Mouse (Mus musculus): ENCODE measurements around the gene Rpn1. TPM values are rescaled to one million over a fixed set of nuclear protein-coding genes. Genes with fewer than 3 reads are reported as not detected.

Gene Rpn1
- polyA plus RNA-seq, 1 experiment from 2014 or later: 299 TPM

DNA sequence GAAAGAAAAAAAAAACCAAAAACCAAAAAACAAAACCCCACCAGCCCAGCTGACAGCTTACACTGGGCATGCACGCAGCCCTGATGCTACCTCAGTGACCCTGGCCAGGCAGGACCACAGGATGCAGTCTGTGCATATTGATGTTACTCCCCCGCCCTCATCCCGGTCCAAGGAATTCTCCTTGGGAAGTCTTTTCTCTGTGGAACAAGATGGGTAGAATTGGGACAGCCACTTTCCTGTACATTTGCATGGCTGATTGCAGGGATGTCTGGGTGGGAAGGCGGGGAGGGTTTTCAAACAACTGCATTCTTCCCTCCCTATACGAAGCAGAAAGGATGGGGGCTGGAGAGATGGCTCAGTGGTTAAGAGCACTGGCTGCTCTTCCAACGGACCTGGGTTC, 68.7 kb downstream of the Rpn1 start:
- H3K27me3 ChIP-seq: no peaks in the 10 kb centered on the region
- no peaks in the 10 kb centered on the region for H3K4me1 ChIP-seq (replicated peaks)
- no peak overlapping the region for H3K9ac ChIP-seq
- H3K4me3 ChIP-seq: no peak overlapping the region
- H3K9me3 ChIP-seq: no peaks in the 10 kb centered on the region
- no peak for ATAC-seq (ENCODE audit: low read depth)
- no peak overlapping the region for H3K4me2 ChIP-seq
- H3K27ac ChIP-seq (replicated peaks): no peak overlapping the region
- no peaks in the 10 kb centered on the region for H3K36me3 ChIP-seq
- WGBS: 74% methylated on average over 6 of the region's 6 CpGs

Small RNAs within 50 kb of the gene (microRNA-seq; reads per million reads assigned to microRNA genes)
- gene Mir6376: not detected

Other genes with a start within 250 kb of the Rpn1 start
- gene Gm45140, start 248.7 kb upstream of the Rpn1 start, polyA plus RNA-seq (2015; fragmentation: Nextera tagmentation; extraction: Ambion mirVana): 3.0 and 4.5 TPM in 2 replicates
- 28.9 and 31.0 TPM in 2 replicates for gene Isy1, start 245.7 kb upstream of the Rpn1 start, polyA plus RNA-seq (2015; fragmentation: Nextera tagmentation; extraction: Ambion mirVana)
- gene Cnbp, start 233.4 kb upstream of the Rpn1 start, polyA plus RNA-seq (2015; fragmentation: Nextera tagmentation; extraction: Ambion mirVana): 571 and 620 TPM in 2 replicates
- gene Copg1, start 196.7 kb upstream of the Rpn1 start, polyA plus RNA-seq (2015; fragmentation: Nextera tagmentation; extraction: Ambion mirVana): 166 and 172 TPM in 2 replicates
- 34.1 and 34.9 TPM in 2 replicates for gene Hmces, start 170.5 kb upstream of the Rpn1 start, polyA plus RNA-seq (2015; fragmentation: Nextera tagmentation; extraction: Ambion mirVana)
- gene H1fx, start 102.8 kb upstream of the Rpn1 start, polyA plus RNA-seq (2015; fragmentation: Nextera tagmentation; extraction: Ambion mirVana): 31.1 and 43.6 TPM in 2 replicates
- 324 and 327 TPM in 2 replicates for gene Rab7, start 39.2 kb upstream of the Rpn1 start, polyA plus RNA-seq (2015; fragmentation: Nextera tagmentation; extraction: Ambion mirVana)
- gene Gata2, start 109.4 kb downstream of the Rpn1 start, polyA plus RNA-seq (2015; fragmentation: Nextera tagmentation; extraction: Ambion mirVana): 6.8 and 6.9 TPM in 2 replicates
- not detected in 2 replicates for gene Dnajb8, start 137.8 kb downstream of the Rpn1 start, polyA plus RNA-seq (2015; fragmentation: Nextera tagmentation; extraction: Ambion mirVana)